Mouse (Mus musculus): ENCODE measurements around the gene C5ar1. TPM values are rescaled to one million over a fixed set of nuclear protein-coding genes. Genes with fewer than 3 reads are reported as not detected.
A peak's percentile ranks its signal among the peaks of the same experiment; 100 is the strongest.

The C5ar1 gene
- total RNA-seq, 2 experiments from 2014 or later: 0.74 to 2.0 TPM

- DNase-seq (ENCODE audit: low spot score in 2 of 2): no peak
These were observed 29.5 kb downstream of the C5ar1 start for GRCm38 (mm10) chr7:16229869-16230268.

- peak; percentile 96 for DNase-seq (ENCODE audit: low spot score in 2 of 2)
These were observed 37.6 kb downstream of the C5ar1 start, which contains the start of gene Dhx34 for GRCm38 (mm10) chr7:16221582-16222272. Gene Dhx34 (minus strand): TSS chr7:16222037.

DNA sequence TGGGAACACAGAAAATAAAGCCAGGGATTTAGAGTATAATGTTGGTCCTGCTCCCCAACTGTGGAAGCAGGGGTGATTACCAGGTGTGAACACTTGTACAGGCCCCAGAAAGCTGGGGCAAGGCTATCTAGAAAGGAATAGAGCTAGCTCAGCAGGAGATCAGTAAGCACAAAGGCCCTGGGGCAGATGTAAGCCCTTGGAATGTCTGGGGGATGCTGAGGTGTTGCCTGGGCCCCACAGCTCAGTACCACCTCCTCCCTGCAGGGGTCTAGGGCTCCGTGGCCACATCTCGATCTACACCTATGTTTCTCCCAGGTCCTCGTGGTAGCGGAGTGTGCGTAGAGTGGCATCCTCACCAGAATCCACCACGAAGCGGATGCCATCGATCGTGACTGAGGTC is 45.4 kb downstream of the C5ar1 start:
- no peak for DNase-seq (ENCODE audit: low spot score in 2 of 2)

- DNase-seq (ENCODE audit: low spot score in 2 of 2): no peak
These were observed 46.1 kb downstream of the C5ar1 start for GRCm38 (mm10) chr7:16213196-16213595.

GRCm38 (mm10) chr7:16210862-16211365 is 48.4 kb downstream of the C5ar1 start:
- DNase-seq (ENCODE audit: low spot score in 2 of 2): no peak

DNA sequence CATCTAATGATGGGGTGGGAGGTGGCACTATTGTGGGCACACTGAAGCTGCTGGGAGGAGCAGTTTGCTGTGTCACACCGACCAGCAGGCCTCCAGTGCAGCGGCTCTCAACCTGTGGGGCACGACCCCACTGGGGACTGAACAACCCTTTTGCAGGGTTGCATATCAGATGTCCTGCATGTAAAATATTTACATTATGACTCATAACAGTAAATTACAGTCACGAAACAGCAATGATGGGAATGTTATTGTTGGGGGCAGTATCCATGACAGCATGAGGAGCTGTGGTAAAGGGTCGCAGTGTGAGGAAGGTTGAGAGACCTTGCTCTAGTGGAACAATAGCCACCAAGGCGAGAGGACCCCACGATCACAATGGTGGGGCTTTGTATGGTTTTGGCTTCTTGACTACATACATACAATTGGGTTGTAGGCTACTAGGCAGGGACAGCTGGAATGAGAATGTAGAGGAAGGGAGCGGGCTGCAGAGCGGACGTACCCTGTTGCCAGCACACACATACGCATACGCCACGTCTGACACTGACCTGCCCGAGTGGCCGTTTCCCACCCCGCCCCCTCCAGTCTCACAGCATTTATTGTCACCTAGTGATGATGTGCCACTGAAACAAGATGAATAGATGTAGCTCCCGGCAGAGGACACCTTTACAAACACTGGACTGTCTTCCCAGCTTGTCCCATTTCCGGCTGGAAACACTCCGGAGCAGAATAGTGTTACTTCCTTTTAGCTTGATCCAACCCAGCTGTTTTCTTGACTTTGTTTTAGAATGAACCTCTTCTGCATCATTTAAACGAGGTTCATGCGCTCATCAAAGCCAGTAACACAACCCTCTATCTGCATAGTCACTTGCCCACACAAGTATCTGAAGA is 50.3 kb downstream of the C5ar1 start:
- DNase-seq (ENCODE audit: low spot score in 2 of 2): no peak

GRCm38 (mm10) chr7:16207496-16207895 is 51.8 kb downstream of the C5ar1 start:
- DNase-seq (ENCODE audit: low spot score in 2 of 2): peak in 1 of 2 experiments; percentile 14

GRCm38 (mm10) chr7:16207076-16207475 is 52.3 kb downstream of the C5ar1 start:
- no peak for DNase-seq (ENCODE audit: low spot score in 2 of 2)

- no peak for DNase-seq (ENCODE audit: low spot score in 2 of 2)
These were observed 54.5 kb downstream of the C5ar1 start for GRCm38 (mm10) chr7:16204791-16205190.

- DNase-seq (ENCODE audit: low spot score in 2 of 2): no peak
These were observed 55.8 kb downstream of the C5ar1 start for GRCm38 (mm10) chr7:16203505-16203903.

- no peak for DNase-seq (ENCODE audit: low spot score in 2 of 2)
These were observed 56.4 kb downstream of the C5ar1 start for GRCm38 (mm10) chr7:16202756-16203504.

- no peak for DNase-seq (ENCODE audit: low spot score in 2 of 2)
These were observed 58.2 kb downstream of the C5ar1 start for GRCm38 (mm10) chr7:16201136-16201535.

DNA sequence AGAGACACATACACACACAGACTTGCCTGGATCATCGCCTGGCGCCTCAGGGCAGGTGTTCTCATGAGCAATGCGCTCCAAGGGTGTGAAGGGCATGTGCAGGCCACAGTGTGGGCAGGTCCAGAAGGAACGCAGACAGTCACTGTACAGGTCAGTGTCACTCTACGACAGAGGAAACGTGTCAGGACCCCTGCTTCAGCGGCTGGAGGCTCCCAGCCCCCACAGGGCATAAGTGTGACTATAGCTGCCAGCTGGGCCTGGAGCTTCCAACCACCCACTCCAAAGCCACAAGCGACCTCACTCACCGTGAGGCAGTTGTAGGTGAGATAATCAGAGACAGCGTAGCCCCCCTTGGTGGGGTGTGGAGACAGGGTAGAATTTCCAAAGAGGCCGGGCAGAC is 60.8 kb downstream of the C5ar1 start:
- DNase-seq (ENCODE audit: low spot score in 2 of 2): no peak

DNA sequence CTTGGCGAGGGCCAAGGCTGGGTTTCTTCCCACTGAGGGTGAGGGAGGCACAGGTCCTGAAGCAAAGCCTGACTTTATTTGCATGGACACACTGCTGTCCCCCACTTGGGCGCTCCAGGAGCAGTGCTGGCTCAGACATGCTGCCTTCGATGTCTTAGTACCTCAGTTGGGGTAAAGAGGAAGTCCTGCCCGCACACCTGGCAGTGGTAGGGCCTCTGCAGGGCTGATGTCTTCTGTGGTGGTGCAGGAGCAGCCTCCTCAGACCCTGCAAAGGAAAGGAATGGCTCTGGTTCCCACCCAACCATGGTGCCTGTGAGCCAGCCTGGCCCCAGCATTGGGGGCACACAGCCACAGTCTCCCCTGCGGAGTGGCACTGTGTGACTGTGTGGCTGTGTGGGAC is 62.2 kb downstream of the C5ar1 start:
- no peak for DNase-seq (ENCODE audit: low spot score in 2 of 2)

Other genes starting within 250 kb of the C5ar1 start
- gene Bicra, start 211.6 kb downstream of the C5ar1 start, total RNA-seq (2021): 10 to 100 TPM; 18.7 to 19.4 TPM
- gene Zfp541, start 197.7 kb downstream of the C5ar1 start, total RNA-seq (2021): under 1 TPM; 0.46 to 0.50 TPM
- gene Napa, start 161.1 kb downstream of the C5ar1 start, total RNA-seq (2021): 100 to 1,000 TPM; 240 to 259 TPM
- 10 to 100 TPM; 30.3 to 38.6 TPM for gene Kptn, start 139.6 kb downstream of the C5ar1 start, total RNA-seq (2021)
- gene Slc8a2, start 129.7 kb downstream of the C5ar1 start, total RNA-seq (2021): 100 to 1,000 TPM; 335 to 349 TPM
- 10 to 100 TPM; 38.0 to 42.5 TPM for gene Meis3, start 84.5 kb downstream of the C5ar1 start, total RNA-seq (2021)
- 10 to 100 TPM in 1 of 2 experiments, 1 to 10 TPM in 1; 9.4 to 12.5 TPM for gene Dhx34, start 37.5 kb downstream of the C5ar1 start, total RNA-seq (2021)
- under 1 TPM; 0.48 to 0.55 TPM for gene C5ar2, start 15.4 kb downstream of the C5ar1 start, total RNA-seq (2021)
- gene Inafm1, start 14.1 kb upstream of the C5ar1 start, total RNA-seq (2021): 10 to 100 TPM; 28.1 to 31.2 TPM
- gene Ccdc9, start 27.3 kb upstream of the C5ar1 start, total RNA-seq (2021): 10 to 100 TPM; 84.3 to 84.5 TPM
- gene Bbc3, start 48.9 kb upstream of the C5ar1 start, total RNA-seq (2021): 10 to 100 TPM; 16.6 to 20.4 TPM
- 100 to 1,000 TPM in 1 of 2 experiments, 10 to 100 TPM in 1; 95.9 to 105 TPM for gene Sae1, start 128.3 kb upstream of the C5ar1 start, total RNA-seq (2021)
- 10 to 100 TPM; 49.0 to 54.2 TPM for gene Zc3h4, start 141.4 kb upstream of the C5ar1 start, total RNA-seq (2021)
- gene Tmem160, start 193.2 kb upstream of the C5ar1 start, total RNA-seq (2021): 10 to 100 TPM; 90.2 to 90.8 TPM
- 10 to 100 TPM; 19.7 to 23.6 TPM for gene Npas1, start 218.2 kb upstream of the C5ar1 start, total RNA-seq (2021)